Mouse (Mus musculus) lung, embryonic 15.5 days (tissue): ENCODE data around the gene Uhrf2. TPM values are rescaled to one million over a fixed set of nuclear protein-coding genes. Genes with fewer than 3 reads are reported as not detected.
A peak's percentile ranks its signal among the peaks of the same experiment; 100 is the strongest.

Experiments
- ATAC-seq: fragments of 200-750 bp; cut with Nextera tagmentation; 2 replicates; pipeline ENCODE4 v1.8.0; 2017; ENCODE audit warnings: moderate number of reproducible peaks, borderline replicate concordance; ENCODE audit not compliant: low FRiP score, low TSS enrichment; ENCODE audit errors: extremely low read depth
- H3K27ac ChIP-seq: fragments of 300-500 bp; sonication (generic); 2 replicates; pipeline ENCODE4 v1.5.1; 2015; ENCODE audit warnings: moderate library complexity, mild to moderate bottlenecking, inconsistent platforms
- H3K27me3 ChIP-seq: fragments of 300-500 bp; sonication (generic); 2 replicates; pipeline ENCODE4 v1.6.1; 2015; ENCODE audit warnings: inconsistent platforms
- H3K36me3 ChIP-seq: fragments of 300-500 bp; sonication (generic); 2 replicates; pipeline ENCODE4 v1.6.1; 2015; ENCODE audit warnings: inconsistent platforms
- H3K4me1 ChIP-seq: fragments of 300-500 bp; sonication (generic); 2 replicates; pipeline ENCODE4 v1.6.1; 2015; ENCODE audit warnings: inconsistent platforms
- H3K4me2 ChIP-seq: fragments of 300-500 bp; sonication (generic); 2 replicates; pipeline ENCODE4 v1.6.1; 2015; ENCODE audit warnings: inconsistent platforms, mild to moderate bottlenecking, moderate library complexity
- H3K4me3 ChIP-seq: fragments of 300-500 bp; sonication (generic); 2 replicates; pipeline ENCODE4 v1.5.1; 2015; ENCODE audit warnings: mild to moderate bottlenecking, inconsistent platforms
- H3K9ac ChIP-seq: fragments of 300-500 bp; sonication (generic); 2 replicates; pipeline ENCODE4 v1.6.1; 2015; ENCODE audit warnings: inconsistent platforms
- H3K9me3 ChIP-seq: fragments of 300-500 bp; sonication (generic); 2 replicates; pipeline ENCODE4 v1.6.1; 2016; ENCODE audit warnings: inconsistent platforms
- WGBS: fragments of 180-500 bp; shearing (Covaris S2); methylation state at CpG from one replicate; pipeline ENCODE4 v1.1.7; 2015; 5-methylcytosine and 5-hydroxymethylcytosine counted together
- polyA plus RNA-seq: library from polyadenylated mRNA; unstranded; fragments of >200 nt; fragmentation: Nextera tagmentation; extraction: Ambion mirVana; gene quantifications from 2 replicates; pipeline ENCODE4 v1.2.1, GENCODE M21; 2015

Gene Uhrf2
- polyA plus RNA-seq, 1 experiment from 2014 or later, result 69.2 TPM

- Histone ChIP-seq H3K36me3 (no peaks in the 10 kb centered on the region), H3K27me3 (no peaks in the 10 kb centered on the region), H3K4me1 (peaks cover 8% of the 10 kb centered on the region; the same call in 1 of the 2 replicates), H3K9me3 (no peaks in the 10 kb centered on the region), H3K9ac (no peak overlapping the region), H3K4me2 (no peak overlapping the region), H3K4me3 (no peak overlapping the region), H3K27ac (no peak overlapping the region)
- no peak for ATAC-seq
- WGBS, result 89% methylated on average over 16 of the region's 16 CpGs
Observed at GRCm38 (mm10) chr19:30112961-30113688, 82.8 kb downstream of the Uhrf2 start.

- no peak overlapping the region for H3K4me3 ChIP-seq
- WGBS, result 24% methylated on average over 14 of the region's 14 CpGs
- H3K27me3 ChIP-seq, result no peaks in the 10 kb centered on the region
- no peak overlapping the region for H3K27ac ChIP-seq
- peaks cover 8% of the 10 kb centered on the region; the same call in 1 of the 2 replicates for H3K4me1 ChIP-seq
- no peak overlapping the region for H3K9ac ChIP-seq
- no peaks in the 10 kb centered on the region for H3K36me3 ChIP-seq
- no peak for ATAC-seq
- no peaks in the 10 kb centered on the region for H3K9me3 ChIP-seq
- peak overlapping the region; percentile 31; the same call in 1 of the 2 replicates for H3K4me2 ChIP-seq
Observed at GRCm38 (mm10) chr19:30114919-30115441, 84.7 kb downstream of the Uhrf2 start.

GRCm38 (mm10) chr19:30115606-30116005 lies 85.3 kb downstream of the Uhrf2 start:
- Histone ChIP-seq H3K4me3 (no peak overlapping the region), H3K27ac (no peak overlapping the region), H3K9me3 (no peaks in the 10 kb centered on the region), H3K4me1 (peaks cover 8% of the 10 kb centered on the region; the same call in 1 of the 2 replicates), H3K4me2 (no peak overlapping the region), H3K27me3 (no peaks in the 10 kb centered on the region), H3K9ac (no peak overlapping the region), H3K36me3 (no peaks in the 10 kb centered on the region)
- WGBS, result 66% methylated on average over 5 of the region's 5 CpGs
- no peak for ATAC-seq

- 48% methylated on average over 4 of the region's 4 CpGs for WGBS
- no peak for ATAC-seq
- H3K9ac ChIP-seq, result no peak overlapping the region
Observed at GRCm38 (mm10) chr19:30117241-30117640, 86.9 kb downstream of the Uhrf2 start.

GRCm38 (mm10) chr19:30117775-30118174 lies 87.5 kb downstream of the Uhrf2 start:
- Histone ChIP-seq H3K9me3 (no peaks in the 10 kb centered on the region), H3K27ac (no peak overlapping the region), H3K27me3 (no peaks in the 10 kb centered on the region), H3K9ac (no peak overlapping the region), H3K4me3 (no peak overlapping the region), H3K36me3 (no peaks in the 10 kb centered on the region), H3K4me1 (peaks cover 8% of the 10 kb centered on the region; the same call in 1 of the 2 replicates), H3K4me2 (no peak overlapping the region)
- WGBS, result 52% methylated on average over 9 of the region's 9 CpGs
- ATAC-seq, result no peak

More at GRCm38 (mm10) chr19:30117241-30117640, 86.9 kb downstream of the Uhrf2 start:
- Histone ChIP-seq H3K9me3 (no peaks in the 10 kb centered on the region), H3K4me2 (no peak overlapping the region), H3K4me3 (no peak overlapping the region), H3K27ac (no peak overlapping the region), H3K4me1 (peaks cover 8% of the 10 kb centered on the region; the same call in 1 of the 2 replicates), H3K27me3 (no peaks in the 10 kb centered on the region), H3K36me3 (no peaks in the 10 kb centered on the region)

GRCm38 (mm10) chr19:30118344-30119312 lies 88.3 kb downstream of the Uhrf2 start:
- peaks cover 8% of the 10 kb centered on the region; the same call in 1 of the 2 replicates for H3K4me1 ChIP-seq
- no peak overlapping the region for H3K4me3 ChIP-seq
- no peaks in the 10 kb centered on the region for H3K27me3 ChIP-seq
- ATAC-seq, result no peak
- no peak overlapping the region for H3K9ac ChIP-seq
- H3K36me3 ChIP-seq, result no peaks in the 10 kb centered on the region
- WGBS, result 79% methylated on average over 17 of the region's 17 CpGs
- no peak overlapping the region for H3K4me2 ChIP-seq
- no peaks in the 10 kb centered on the region for H3K9me3 ChIP-seq
- no peak overlapping the region for H3K27ac ChIP-seq

- Histone ChIP-seq H3K27ac (no peak overlapping the region), H3K4me1 (no peaks in the 10 kb centered on the region), H3K9ac (no peak overlapping the region), H3K9me3 (no peaks in the 10 kb centered on the region), H3K4me3 (no peak overlapping the region), H3K36me3 (no peaks in the 10 kb centered on the region), H3K4me2 (no peak overlapping the region), H3K27me3 (no peaks in the 10 kb centered on the region)
- ATAC-seq, result no peak
- 24% methylated on average over 7 of the region's 7 CpGs for WGBS
Observed at GRCm38 (mm10) chr19:30124999-30125669, 94.8 kb downstream of the Uhrf2 start.

- no peak overlapping the region for H3K9ac ChIP-seq
- H3K27ac ChIP-seq, result no peak overlapping the region
- ATAC-seq, result no peak
- H3K4me2 ChIP-seq, result no peak overlapping the region
- H3K9me3 ChIP-seq, result no peaks in the 10 kb centered on the region
- WGBS, result 62% methylated on average over 7 of the region's 7 CpGs
- no peaks in the 10 kb centered on the region for H3K27me3 ChIP-seq
- no peaks in the 10 kb centered on the region for H3K36me3 ChIP-seq
- no peak overlapping the region for H3K4me3 ChIP-seq
- no peaks in the 10 kb centered on the region for H3K4me1 ChIP-seq
Observed at GRCm38 (mm10) chr19:30125670-30126059, 95.4 kb downstream of the Uhrf2 start.

GRCm38 (mm10) chr19:30128177-30128576 lies 97.9 kb downstream of the Uhrf2 start:
- ATAC-seq, result no peak

GRCm38 (mm10) chr19:30136308-30136707 lies 106.0 kb downstream of the Uhrf2 start:
- H3K4me1 ChIP-seq, result no peaks in the 10 kb centered on the region
- no peaks in the 10 kb centered on the region for H3K36me3 ChIP-seq
- H3K9ac ChIP-seq, result no peak overlapping the region
- H3K4me2 ChIP-seq, result no peak overlapping the region
- peak; percentile 31; the same call in 1 of the 2 replicates for ATAC-seq
- H3K9me3 ChIP-seq, result no peaks in the 10 kb centered on the region
- H3K27me3 ChIP-seq, result no peaks in the 10 kb centered on the region
- no peak overlapping the region for H3K27ac ChIP-seq
- no peak overlapping the region for H3K4me3 ChIP-seq
- 43% methylated on average over 1 of the region's 1 CpGs for WGBS

More at GRCm38 (mm10) chr19:30128177-30128576, 97.9 kb downstream of the Uhrf2 start:
- Histone ChIP-seq H3K4me3 (no peak overlapping the region), H3K9ac (no peak overlapping the region), H3K4me2 (no peak overlapping the region), H3K36me3 (no peaks in the 10 kb centered on the region), H3K9me3 (no peaks in the 10 kb centered on the region), H3K27ac (no peak overlapping the region), H3K27me3 (no peaks in the 10 kb centered on the region), H3K4me1 (no peaks in the 10 kb centered on the region)
- 52% methylated on average over 4 of the region's 4 CpGs for WGBS
